Mouse (Mus musculus) skeletal muscle tissue, adult 2 months (tissue): ENCODE results near the gene Kansl1.
A peak's percentile ranks its signal among the peaks of the same experiment; 100 is the strongest.

ENCODE experiments used
- DNase-seq: peaks from one replicate; pipeline ENCODE4 v3.0.0-alpha.2; 2012; ENCODE audit warnings: low read depth, low spot score

Gene Kansl1

DNA sequence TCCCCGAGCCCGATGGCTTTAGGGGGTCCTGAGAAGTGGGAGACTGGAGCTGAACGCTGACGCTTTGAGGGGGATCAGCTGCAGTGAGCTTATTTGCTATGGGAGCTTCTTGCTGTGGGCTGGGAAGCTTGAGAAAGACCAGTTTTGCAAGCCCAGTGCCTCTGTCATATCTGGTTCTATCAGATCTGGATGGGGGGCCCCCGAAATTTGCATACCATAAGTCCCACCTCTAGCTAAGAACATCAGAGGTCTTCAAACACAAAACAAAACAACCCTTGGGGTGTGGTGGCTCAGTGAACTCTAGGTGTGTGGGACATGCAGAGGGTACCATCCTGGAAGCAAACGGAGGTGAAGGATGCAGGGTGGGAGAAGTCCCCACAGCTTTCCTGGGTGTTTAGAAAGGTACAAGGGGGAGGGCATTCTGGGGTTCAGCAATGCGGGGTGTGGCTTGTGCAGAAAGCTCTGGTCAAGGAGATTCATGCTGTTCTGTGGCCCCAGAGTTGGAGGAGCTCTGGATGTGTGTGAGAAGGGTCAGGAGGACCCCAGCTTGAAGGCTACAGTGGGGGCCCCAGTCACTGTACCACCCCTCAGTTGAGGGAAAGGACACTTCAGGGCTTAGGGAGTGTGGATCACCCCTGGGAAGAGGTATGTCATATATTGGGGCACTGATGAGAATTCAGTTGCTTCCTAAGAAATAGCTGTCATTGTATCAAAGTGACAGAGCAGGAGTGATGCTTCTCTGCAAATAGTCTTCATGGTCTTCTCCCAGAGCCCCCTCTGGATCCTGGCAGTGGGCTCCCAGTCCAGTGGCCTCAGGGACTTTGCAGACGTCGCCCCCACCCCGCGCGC is 159.1 kb downstream of the Kansl1 start:
- DNase-seq = no peak

DNA sequence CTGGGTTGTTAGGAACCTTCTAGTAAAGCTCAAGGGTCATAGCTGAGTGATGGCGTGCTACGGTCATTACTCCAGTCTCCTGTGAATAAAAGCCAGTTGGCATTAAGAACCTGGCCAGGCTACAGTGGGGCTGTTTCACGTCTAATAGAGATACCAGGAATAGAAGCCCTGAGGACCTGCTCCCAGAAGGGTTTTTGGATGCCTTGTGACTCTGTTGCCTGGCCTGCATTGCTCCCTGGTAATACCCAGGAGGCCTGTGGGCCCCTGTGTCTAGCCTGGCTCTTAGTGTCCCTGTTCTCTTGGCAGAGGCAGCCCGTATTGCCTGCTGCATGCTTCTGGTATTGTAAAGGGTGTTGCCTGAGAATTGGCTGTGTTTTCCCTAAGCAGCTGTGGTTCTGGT is 161.5 kb downstream of the Kansl1 start:
- peak; percentile 39 for DNase-seq

DNA sequence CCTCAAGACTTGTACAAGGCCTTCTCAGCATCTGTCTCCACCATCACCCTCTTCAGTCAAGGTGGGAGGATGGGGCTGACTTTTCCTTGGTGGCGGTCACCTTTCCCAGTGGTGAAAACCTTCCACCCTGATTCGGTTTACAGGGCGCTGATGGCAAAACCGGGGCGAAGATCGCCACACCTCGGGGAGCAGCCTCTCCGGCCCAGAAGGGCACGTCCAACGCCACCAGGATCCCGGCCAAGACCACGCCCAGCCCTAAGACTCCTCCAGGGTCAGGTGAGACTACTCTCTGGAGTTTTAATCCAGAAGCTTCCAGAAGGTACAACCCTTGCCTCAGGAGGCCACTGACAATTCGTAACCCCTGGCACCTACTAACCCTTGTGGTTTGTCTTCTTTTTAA is 162.2 kb downstream of the Kansl1 start:
- no peak for DNase-seq

DNA sequence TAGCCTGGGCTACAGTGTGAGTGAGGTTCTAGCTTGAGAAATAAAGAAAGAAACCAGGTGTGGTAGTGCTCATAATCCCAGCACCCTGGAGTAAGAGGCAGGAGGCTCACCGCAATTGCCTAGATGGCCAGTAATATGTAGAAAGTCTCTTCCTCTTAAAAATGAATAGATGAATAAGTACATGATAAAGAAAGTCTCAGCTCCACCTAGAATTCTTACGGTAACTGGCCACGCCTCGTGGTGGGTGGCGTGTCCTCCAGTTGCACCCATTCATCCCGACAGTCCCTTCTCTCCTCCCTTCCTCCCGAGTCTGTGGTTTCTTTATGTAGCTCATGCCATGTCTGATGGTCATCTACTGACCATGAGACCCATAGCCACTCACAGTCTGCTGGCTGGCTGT is 162.9 kb downstream of the Kansl1 start:
- no peak for DNase-seq

DNA sequence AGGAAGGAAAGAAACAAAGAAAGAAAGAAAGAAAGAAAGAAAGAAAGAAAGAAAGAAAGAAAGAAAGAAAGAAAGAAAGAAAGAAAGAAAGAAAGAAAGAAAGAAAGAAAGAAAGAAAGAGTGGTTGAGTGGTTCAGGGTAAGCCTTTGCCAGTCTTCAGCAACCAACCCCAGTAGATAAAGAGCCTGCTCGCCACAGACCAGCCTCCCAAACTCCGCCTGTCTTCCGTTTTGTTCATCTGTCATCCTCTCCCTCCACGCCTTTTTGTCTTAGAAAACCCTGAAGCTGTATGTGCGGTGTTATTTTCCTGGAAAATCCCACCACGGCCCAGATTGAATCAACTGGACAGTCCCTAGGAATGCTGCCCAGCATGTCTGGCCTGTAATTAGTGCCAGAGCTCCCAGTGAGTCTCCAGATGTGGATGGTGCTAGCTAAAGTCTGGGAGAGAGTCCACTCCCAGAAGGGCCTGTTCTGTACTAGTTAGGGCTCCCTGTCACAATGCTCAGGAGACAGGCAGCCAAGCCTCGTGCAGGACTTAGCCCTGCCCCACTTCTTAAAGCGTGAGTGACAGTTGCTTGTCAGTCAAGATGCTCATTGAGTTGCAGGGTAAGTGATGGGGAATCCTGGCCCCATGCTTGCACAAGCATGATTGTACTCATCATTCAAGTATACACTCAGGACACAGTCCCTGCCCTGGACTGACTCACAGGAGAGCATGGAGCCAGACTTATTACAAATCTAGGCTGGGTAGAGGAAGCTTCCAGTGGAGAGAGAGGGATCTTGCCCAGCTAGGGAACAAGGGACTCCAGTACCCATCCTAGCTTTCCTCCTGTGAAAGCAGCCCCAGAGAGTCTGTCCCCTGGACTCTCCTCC is 165.3 kb downstream of the Kansl1 start:
- no peak for DNase-seq

DNA sequence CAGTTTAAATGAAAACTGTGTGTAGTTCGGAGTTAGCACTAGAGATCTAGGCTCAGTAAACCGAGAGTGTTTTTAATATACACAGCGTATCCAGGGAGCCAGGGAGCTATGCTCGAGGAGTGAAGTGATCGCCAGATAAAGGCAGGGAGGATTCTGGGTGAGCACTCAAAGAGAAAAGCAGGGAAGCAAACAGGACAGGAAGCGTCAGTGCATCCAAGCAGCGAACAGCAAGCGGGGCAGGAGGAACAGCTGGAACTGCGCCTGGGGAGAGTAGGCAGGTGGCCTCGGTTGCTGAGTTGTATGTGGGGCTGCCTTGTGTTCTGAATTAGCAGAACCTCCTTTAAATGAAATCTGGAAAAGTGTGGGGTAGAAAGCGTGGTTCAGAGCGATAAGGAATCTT is 166.0 kb downstream of the Kansl1 start:
- no peak for DNase-seq

DNA sequence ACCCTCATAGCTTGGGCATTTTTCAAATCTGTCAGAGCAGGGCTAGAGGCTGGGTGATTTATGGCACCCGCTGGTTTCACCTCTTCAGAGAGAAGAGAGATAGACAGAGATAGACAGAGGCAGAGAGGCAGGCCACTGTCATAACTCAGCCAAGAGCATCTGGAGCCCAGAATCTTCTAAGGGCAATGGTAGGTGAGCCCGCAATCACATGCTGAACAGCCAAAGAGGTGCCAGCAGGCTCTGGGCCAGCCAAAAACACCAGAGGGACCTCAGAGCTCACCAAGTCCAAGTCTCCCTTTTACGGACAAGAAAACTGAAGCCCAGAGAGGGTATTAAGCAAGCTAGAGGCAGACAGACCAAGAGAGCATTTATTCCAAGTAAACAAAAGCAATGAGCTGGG is 171.0 kb downstream of the Kansl1 start:
- no peak for DNase-seq

DNA sequence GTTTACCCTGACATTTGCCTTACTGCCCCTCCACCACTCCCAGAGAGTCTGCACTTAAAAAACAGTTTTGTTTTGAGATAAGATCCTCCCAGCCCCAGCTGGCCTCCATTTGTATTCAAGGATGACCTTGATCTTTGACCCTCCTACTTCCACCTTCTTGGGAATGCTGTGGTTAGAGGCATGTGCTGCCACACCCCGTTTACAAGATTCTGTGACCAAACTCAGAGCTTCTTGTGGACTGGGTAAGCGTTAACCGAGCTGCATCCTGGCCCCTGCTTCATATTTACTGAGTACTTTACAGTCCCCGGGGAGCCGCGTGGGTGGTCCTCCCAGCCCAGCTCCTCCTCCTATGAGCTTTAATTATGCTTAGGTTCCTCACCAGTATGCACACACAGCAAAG is 173.0 kb downstream of the Kansl1 start:
- no peak for DNase-seq

DNA sequence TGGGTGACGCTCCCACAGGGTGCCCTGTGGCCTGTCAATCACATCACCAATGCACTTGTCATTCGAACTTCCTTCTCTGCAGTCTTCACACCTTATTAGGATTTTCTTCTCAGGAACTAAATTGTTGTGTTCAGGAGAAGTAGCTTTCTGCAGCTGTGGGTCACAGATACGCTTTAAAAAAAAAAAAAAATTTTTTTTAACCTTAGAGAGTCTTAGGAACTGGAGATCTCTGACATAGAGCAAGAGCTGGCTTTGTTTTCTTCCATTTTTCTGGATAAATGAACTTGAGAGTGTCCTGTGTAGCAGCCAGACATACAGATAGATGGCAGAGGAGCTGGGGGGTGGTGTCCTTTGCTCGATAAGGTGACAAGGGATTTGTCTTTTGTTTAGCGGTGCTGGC is 173.5 kb downstream of the Kansl1 start:
- DNase-seq = no peak

DNA sequence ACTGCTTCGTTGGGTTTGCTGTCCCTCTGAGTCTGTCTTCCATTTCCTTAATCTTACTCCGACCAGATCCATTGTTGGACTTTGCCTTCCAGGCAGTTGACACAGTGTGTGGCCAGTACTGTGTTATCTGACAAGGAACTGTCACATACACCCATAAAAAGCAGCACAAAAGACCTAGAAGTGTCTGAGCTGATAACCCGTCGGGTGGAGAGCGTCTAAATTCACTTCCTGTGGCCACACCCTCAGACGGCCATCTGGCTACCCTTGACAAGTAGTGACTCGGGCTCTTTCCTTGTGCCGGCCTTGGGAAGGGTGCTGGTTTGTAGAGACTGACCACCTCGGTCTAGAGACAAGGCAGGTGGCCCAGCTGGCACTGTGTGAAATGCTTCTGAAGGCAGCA is 175.4 kb downstream of the Kansl1 start:
- no peak for DNase-seq

DNA sequence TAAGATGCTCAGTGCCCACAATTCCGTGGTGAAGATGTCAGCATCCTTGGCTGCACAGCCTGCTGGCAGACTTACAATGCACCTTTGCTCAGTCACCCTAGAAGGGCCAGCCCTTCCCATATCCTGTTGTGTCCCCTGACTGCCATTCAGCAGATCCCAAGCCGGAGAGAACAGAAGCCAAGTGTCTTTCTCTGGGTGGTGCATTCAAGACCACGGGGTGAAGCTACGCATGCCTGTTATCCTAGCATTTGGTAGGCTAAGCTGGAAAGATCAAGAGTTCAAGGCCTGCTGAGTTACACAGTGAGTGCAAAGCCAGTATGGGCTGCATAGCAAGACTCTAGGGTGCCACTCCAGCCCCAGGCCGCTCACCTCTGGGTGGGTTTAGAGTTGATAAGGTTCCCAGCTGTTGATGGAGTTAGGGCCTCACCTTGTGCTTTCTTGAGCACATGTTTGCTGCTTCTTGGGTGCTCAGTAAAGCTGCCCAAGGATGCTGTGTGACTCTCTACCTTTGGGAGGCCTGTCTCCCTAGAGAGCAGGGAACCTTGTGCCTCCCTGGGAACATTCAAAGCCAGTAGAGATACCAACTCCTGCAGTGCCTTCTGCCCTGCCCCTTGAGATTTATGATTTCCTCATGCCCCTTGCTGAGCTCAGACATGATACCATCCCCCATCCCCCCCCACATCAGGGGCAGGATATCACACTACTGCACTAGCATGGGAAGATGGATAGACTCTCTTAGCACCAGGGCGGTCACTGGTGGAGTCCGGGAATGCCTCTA is 176.0 kb downstream of the Kansl1 start:
- no peak for DNase-seq

DNA sequence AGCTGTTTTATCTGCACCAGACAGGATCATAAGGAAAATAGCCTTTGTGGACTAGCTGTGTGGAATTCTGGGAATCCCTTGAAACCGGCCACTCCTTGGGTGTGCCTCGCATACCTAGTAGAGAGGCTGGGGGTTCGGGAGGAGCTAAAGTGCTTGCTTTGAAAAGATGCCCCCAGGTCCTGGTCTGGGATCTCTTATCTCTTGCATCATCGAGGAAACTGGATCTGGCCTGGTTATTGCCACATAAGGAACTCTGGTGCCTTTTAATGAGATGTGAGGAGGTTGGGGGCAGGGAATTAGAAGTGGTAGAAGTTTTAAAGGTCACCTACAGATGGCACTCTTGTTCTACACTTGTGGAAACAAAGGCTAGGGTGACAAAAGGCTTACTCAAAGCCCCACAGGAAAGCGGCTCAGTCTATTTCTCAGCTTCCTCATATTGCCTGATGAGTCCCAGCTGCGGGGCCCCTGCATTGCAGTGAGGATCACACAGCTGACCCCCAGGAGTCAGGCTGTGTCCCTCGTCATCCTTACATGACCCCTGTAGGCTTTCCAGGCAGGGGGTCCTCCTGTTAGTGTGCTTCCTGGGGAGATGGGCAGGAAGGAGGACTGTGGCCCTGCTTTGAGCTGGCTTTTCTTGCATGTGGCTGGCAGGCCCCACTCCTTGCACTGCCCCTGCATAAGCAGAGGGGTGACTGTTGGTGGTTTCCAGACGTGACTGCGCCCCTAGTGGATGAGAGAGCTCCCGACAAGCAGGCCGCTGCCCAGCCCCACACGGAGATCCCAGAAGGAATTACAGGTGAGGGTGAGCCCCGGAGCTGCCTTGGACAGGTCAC is 179.2 kb downstream of the Kansl1 start:
- no peak for DNase-seq

DNA sequence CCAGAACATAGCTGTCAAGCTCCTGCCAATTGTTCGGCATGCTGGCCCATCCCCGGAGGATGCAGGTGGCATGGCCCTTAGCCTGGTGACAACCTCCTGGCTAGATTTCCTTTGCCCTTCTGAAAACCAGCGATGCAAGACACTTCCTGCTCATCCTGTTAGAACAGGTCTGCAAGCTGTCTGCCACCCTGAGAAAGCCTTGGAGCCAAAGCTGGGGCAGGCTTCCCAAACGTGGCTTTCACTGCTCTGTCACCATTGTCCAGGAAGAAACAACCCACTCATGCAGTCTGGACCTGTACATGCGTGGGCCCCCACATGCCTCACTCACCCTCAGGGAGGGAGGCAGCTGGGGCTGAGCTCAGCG is 179.8 kb downstream of the Kansl1 start:
- no peak for DNase-seq

DNA sequence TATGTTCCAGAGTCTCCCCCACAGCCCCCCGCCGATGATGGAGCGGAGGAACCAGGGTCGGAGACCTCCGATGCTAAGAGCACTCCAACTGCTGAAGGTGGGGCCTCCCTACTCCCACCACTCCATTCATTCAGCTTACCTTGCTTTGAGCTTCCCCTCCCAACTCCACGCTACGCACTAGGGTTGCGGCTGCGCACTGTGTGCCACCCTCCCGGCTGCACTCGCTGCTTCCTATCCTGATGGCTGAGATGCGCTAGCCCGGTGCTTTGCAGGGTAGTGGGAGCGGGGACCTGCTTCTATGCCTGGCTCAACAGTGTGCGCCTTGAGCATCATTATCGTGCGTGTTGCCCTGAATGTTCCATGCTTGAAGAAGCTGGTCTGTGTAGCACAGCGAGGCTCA is 181.5 kb downstream of the Kansl1 start:
- no peak for DNase-seq
